Mouse (Mus musculus): Measurements from ENCODE around the gene Creb1. TPM values are rescaled to one million over a fixed set of nuclear protein-coding genes. Genes with fewer than 3 reads are reported as not detected.

Gene Creb1
- total RNA-seq, 1 experiment from 2014 or later: 89.6 TPM

Other genes with a start within 250 kb of the Creb1 start
- gene Mettl21a, start 84.6 kb downstream of the Creb1 start, total RNA-seq (2017): 6.1 to 15.6 TPM (median 9.5 TPM) in 3 replicates
- gene Ccnyl1, start 157.8 kb downstream of the Creb1 start, total RNA-seq (2017): 4.4 to 7.2 TPM (median 4.7 TPM) in 3 replicates
- gene Fzd5, start 205.1 kb downstream of the Creb1 start, total RNA-seq (2017): 4.8 to 20.0 TPM (median 6.9 TPM) in 3 replicates

All from monocyte, adult 5-6 weeks (primary cell).